Mouse (Mus musculus): ENCODE measurements around the gene Actg1. TPM values are rescaled to one million over a fixed set of nuclear protein-coding genes. Genes with fewer than 3 reads are reported as not detected.
A peak's percentile ranks its signal among the peaks of the same experiment; 100 is the strongest.
"Not testable (repeated sequence)": the region's sequence is repeated elsewhere in the genome, so short reads cannot be mapped to it uniquely, and the experiment has no call there.

The Actg1 gene
- polyA plus RNA-seq, 1 experiment from 2014 or later: 1,136 TPM

DNA sequence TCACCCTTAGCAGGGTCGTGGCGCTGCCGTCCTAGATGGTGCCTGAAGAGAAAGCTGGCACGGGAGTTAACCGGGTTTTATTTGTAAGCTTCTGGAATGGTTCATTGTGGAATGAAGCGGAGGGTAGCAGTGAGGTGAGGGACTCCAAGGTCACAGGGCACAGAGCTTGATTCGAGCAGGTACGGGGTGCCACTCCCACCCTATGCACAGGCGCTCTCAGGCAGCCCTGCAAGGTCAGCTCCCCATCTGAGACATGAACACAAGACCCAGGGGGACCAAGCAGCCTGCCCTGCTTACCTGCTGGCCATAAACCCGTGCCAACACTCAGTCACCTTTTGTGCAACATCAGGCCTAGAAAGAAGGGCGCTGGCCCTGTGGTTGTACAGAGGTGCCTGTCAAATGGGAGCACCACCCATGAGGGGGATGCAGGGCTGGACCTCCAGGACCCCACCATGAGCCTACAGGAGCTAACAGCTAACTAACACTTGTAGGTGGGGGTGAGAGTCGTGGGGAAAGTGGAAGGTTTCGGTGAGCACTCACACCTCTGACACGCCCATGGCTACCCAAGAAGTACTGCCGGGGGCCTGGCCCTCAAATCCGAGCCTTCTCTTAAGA lies 1.1 kb upstream of the Actg1 start:
- H3K4me2 ChIP-seq (ENCODE audit: low read length): peak overlapping the region; percentile 98
- 2% methylated on average over 16 of the region's 16 CpGs for WGBS
- H3K27me3 ChIP-seq (ENCODE audit: control insufficient read depth, insufficient read depth, low read length): no peaks in the 10 kb centered on the region
- H3K27ac ChIP-seq (replicated peaks in 1 of 2; ENCODE audit: control insufficient read depth in 1 of 2, insufficient read depth in 1 of 2, low read depth in 2 of 2, low read length in 2 of 2): peak overlapping the region; percentile 100
- no peak; the same call in 1 of the 2 replicates for ATAC-seq (ENCODE audit: insufficient number of reproducible peaks, insufficient read depth, low FRiP score, low read depth)
- no peaks in the 10 kb centered on the region for H3K9me3 ChIP-seq (ENCODE audit: control insufficient read depth, low read length)
- peak overlapping the region; percentile 100 for H3K9ac ChIP-seq (ENCODE audit: low read length)
- H3K4me1 ChIP-seq (ENCODE audit: control insufficient read depth in 2 of 2, insufficient read depth in 2 of 2, low read length in 2 of 2): peaks cover 32 to 39% of the 10 kb centered on the region in 2 experiments
- H3K36me3 ChIP-seq (ENCODE audit: control insufficient read depth, insufficient read depth, low read length): peaks cover 33% of the 10 kb centered on the region
- H3K4me3 ChIP-seq (ENCODE audit: control insufficient read depth in 1 of 2, insufficient read depth in 1 of 2, low read depth in 1 of 2, low read length in 2 of 2): peak overlapping the region; percentile 78 to 100

DNA sequence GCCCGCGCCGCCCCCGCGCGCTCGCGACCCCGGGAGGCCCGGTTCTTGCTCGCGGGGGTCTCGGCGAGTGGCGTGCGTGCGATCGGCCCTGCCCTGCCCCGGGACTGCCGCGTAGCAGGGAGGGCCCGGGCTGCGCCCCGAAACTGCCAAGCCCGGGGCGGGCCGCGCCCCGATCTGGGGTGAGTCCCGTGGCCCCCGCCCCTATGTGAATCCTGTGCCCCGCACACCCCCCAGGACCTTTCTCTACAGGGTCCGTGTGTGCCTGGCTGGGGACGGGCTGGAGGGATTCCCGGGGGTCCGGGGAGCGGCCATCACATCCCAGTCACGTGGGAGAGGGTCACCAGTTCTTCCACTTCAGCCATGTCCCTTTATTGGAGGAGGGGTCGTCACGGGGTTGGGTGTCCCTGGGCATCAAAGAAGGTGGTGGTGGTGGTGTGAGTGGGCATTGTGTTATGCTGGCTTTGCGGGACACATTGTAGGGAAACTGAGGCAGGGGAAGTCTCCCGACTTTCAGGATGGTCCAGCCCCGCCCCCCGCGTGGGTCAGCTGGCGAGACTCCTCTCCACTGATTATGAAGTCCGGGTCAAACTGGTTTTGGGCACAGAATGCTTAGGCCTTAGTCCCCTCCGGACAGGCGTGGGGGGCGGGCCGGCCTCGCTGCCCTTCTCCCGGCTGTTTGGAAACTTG lies 485 bp upstream of the Actg1 start:
- no peak; the same call in 1 of the 2 replicates for ATAC-seq (ENCODE audit: insufficient number of reproducible peaks, insufficient read depth, low FRiP score, low read depth)
- H3K27ac ChIP-seq (replicated peaks in 1 of 2; ENCODE audit: control insufficient read depth in 1 of 2, insufficient read depth in 1 of 2, low read depth in 2 of 2, low read length in 2 of 2): peak overlapping the region; percentile 100
- H3K4me3 ChIP-seq (ENCODE audit: control insufficient read depth in 1 of 2, insufficient read depth in 1 of 2, low read depth in 1 of 2, low read length in 2 of 2): peak overlapping the region; percentile 78 to 100
- H3K4me2 ChIP-seq (ENCODE audit: low read length): peak overlapping the region; percentile 98
- peaks cover 30 to 35% of the 10 kb centered on the region in 2 experiments for H3K4me1 ChIP-seq (ENCODE audit: control insufficient read depth in 2 of 2, insufficient read depth in 2 of 2, low read length in 2 of 2)
- peaks cover 34% of the 10 kb centered on the region for H3K36me3 ChIP-seq (ENCODE audit: control insufficient read depth, insufficient read depth, low read length)
- peak overlapping the region; percentile 100 for H3K9ac ChIP-seq (ENCODE audit: low read length)
- H3K27me3 ChIP-seq (ENCODE audit: control insufficient read depth, insufficient read depth, low read length): no peaks in the 10 kb centered on the region
- under 1% methylated on average over 50 of the region's 53 CpGs for WGBS
- no peaks in the 10 kb centered on the region for H3K9me3 ChIP-seq (ENCODE audit: control insufficient read depth, low read length)

DNA sequence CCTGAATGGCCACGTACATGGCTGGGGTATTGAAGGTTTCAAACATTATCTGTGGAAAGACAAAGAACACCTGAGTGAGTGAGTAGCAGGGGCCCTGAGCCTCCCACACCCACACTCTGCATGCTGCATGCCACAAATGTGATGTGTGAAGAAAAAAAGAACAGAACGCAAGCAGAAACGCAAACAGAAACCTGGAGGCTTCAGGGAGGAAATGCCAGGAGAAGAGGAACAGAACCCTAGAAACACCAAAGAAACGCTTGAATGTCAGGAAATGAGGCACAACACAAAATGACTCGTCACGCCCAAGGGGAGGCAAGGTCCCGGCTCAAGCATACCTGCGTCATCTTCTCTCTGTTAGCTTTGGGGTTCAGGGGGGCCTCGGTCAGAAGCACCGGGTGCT lies 1.0 kb downstream of the Actg1 start:
- no peaks in the 10 kb centered on the region for H3K27me3 ChIP-seq (ENCODE audit: control insufficient read depth, insufficient read depth, low read length)
- WGBS: 1% methylated on average over 10 of the region's 10 CpGs
- ATAC-seq (ENCODE audit: insufficient number of reproducible peaks, insufficient read depth, low FRiP score, low read depth): no peak
- H3K4me2 ChIP-seq (ENCODE audit: low read length): peak overlapping the region; percentile 63
- H3K36me3 ChIP-seq (ENCODE audit: control insufficient read depth, insufficient read depth, low read length): peaks cover 34% of the 10 kb centered on the region
- peak overlapping the region; percentile 97 to 100 for H3K4me3 ChIP-seq (ENCODE audit: control insufficient read depth in 1 of 2, insufficient read depth in 1 of 2, low read depth in 1 of 2, low read length in 2 of 2)
- peak overlapping the region; percentile 98 to 100 for H3K27ac ChIP-seq (replicated peaks in 1 of 2; ENCODE audit: control insufficient read depth in 1 of 2, insufficient read depth in 1 of 2, low read depth in 2 of 2, low read length in 2 of 2)
- H3K9me3 ChIP-seq (ENCODE audit: control insufficient read depth, low read length): no peaks in the 10 kb centered on the region
- H3K9ac ChIP-seq (ENCODE audit: low read length): peak overlapping the region; percentile 100
- H3K4me1 ChIP-seq (ENCODE audit: control insufficient read depth in 2 of 2, insufficient read depth in 2 of 2, low read length in 2 of 2): peaks cover 18 to 20% of the 10 kb centered on the region in 2 experiments

DNA sequence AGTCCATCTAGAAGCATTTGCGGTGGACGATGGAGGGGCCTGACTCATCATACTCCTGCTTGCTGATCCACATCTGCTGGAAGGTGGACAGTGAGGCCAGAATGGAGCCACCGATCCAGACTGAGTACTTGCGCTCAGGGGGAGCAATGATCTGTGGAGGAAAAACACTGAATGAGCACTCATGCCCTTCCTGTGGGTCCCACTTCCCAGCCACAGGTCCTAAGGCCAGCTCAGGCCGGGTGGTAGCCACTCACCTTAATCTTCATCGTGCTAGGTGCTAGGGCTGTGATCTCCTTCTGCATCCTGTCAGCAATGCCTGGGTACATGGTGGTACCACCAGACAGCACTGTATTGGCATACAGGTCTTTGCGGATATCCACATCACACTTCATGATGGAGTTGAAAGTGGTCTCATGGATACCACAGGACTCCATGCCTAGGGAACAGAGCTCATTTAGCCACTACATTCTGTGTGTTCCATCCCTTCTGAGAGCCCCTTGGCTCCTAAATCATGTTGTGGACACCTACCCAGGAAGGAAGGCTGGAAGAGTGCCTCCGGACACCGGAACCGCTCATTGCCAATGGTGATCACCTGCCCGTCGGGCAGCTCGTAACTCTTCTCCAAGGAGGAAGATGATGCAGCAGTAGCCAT lies 1.8 kb downstream of the Actg1 start:
- not testable (repeated sequence) for ATAC-seq (ENCODE audit: insufficient number of reproducible peaks, insufficient read depth, low FRiP score, low read depth); H3K27me3 ChIP-seq (ENCODE audit: control insufficient read depth, insufficient read depth, low read length); H3K9me3 ChIP-seq (ENCODE audit: control insufficient read depth, low read length)
- Histone ChIP-seq H3K4me1 (ENCODE audit: control insufficient read depth in 2 of 2, insufficient read depth in 2 of 2, low read length in 2 of 2) (peaks cover 12 to 13% of the 10 kb centered on the region in 2 experiments), H3K27ac (replicated peaks in 1 of 2; ENCODE audit: control insufficient read depth in 1 of 2, insufficient read depth in 1 of 2, low read depth in 2 of 2, low read length in 2 of 2) (peak overlapping the region; percentile 53 to 66), H3K4me2 (ENCODE audit: low read length) (peak overlapping the region; percentile 71), H3K4me3 (ENCODE audit: control insufficient read depth in 1 of 2, insufficient read depth in 1 of 2, low read depth in 1 of 2, low read length in 2 of 2) (peak overlapping the region; percentile 55 to 57), H3K9ac (ENCODE audit: low read length) (peak overlapping the region; percentile 83), H3K36me3 (ENCODE audit: control insufficient read depth, insufficient read depth, low read length) (peaks cover 27% of the 10 kb centered on the region)
- WGBS: 25% methylated on average over 10 of the region's 13 CpGs

DNA sequence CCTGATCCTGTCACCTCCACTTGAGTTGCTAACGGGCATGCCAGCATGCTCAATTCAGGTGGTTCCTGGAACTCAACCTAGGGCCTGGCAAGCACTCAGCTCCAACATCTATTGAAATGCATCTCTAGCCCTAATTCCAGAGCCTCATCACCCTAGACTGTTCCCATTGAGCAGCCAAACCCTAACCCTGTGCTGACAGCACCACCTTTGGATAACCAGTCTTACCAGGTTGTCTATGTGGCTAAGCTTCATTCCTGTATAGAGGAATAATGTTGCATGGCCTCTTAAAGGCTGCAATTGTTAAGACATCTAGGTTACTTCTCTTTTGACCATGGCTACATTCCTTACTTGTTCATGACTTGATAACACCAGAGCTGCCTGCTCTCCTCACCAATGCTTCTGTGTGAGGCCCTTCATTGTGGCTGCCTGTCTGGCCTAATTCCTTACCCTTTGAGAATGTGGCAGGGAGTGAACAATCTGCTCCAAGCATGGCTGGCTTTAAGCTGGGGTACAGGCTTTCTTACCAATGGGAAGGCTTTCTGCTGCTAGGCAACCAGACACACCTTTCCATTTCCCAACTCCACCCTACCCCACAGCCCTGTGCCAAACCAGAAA lies 3.2 kb downstream of the Actg1 start:
- Histone ChIP-seq H3K36me3 (ENCODE audit: control insufficient read depth, insufficient read depth, low read length) (peaks cover 24% of the 10 kb centered on the region), H3K4me3 (ENCODE audit: control insufficient read depth in 1 of 2, insufficient read depth in 1 of 2, low read depth in 1 of 2, low read length in 2 of 2) (peak overlapping the region; percentile 20 to 35), H3K9me3 (ENCODE audit: control insufficient read depth, low read length) (no peaks in the 10 kb centered on the region), H3K9ac (ENCODE audit: low read length) (peak overlapping the region; percentile 71), H3K27ac (replicated peaks in 1 of 2; ENCODE audit: control insufficient read depth in 1 of 2, insufficient read depth in 1 of 2, low read depth in 2 of 2, low read length in 2 of 2) (peak overlapping the region; percentile 12 to 48), H3K4me1 (ENCODE audit: control insufficient read depth in 2 of 2, insufficient read depth in 2 of 2, low read length in 2 of 2) (peaks cover 3 to 4% of the 10 kb centered on the region in 2 experiments; a peak in 1 of 4 replicates), H3K27me3 (ENCODE audit: control insufficient read depth, insufficient read depth, low read length) (no peaks in the 10 kb centered on the region), H3K4me2 (ENCODE audit: low read length) (peak overlapping the region; percentile 59)
- WGBS: 9% methylated on average over 1 of the region's 1 CpGs
- no peak for ATAC-seq (ENCODE audit: insufficient number of reproducible peaks, insufficient read depth, low FRiP score, low read depth)

DNA sequence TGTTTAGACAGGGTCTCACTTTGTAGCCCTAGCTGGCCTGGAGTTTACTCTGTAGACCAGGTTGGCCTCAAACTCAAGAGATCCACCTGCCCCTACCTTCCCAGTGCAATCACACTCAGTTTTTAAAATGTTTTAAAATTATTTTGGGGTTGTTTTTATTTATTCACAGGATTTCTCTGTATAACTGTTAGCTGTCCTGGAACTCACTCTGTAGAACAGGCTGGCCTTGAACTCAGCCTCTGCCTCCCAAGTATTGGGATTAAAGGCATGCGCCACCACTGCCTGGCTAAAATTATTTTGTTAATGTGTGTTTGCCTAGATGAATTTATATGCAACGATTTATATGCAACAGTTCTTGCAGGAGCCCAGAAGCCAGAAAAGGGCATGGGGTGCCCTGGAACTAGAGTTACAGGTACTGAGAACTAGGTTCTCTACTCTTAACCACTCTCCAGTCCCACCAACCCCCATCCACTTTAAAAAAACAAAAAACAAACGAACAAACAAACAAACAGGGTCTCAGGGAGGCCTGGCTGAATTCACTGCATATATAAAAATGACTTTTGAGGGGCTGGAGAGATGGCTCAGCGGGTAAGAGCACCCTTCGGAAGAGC lies 3.9 kb downstream of the Actg1 start:
- H3K36me3 ChIP-seq (ENCODE audit: control insufficient read depth, insufficient read depth, low read length): peaks cover 24% of the 10 kb centered on the region
- peak overlapping the region; percentile 0 to 48; a peak in 3 of 4 replicates for H3K27ac ChIP-seq (replicated peaks in 1 of 2; ENCODE audit: control insufficient read depth in 1 of 2, insufficient read depth in 1 of 2, low read depth in 2 of 2, low read length in 2 of 2)
- peaks cover under 1 to 3% of the 10 kb centered on the region in 2 experiments; a peak in 1 of 4 replicates for H3K4me1 ChIP-seq (ENCODE audit: control insufficient read depth in 2 of 2, insufficient read depth in 2 of 2, low read length in 2 of 2)
- H3K27me3 ChIP-seq (ENCODE audit: control insufficient read depth, insufficient read depth, low read length): no peaks in the 10 kb centered on the region
- peak overlapping the region; percentile 71; the same call in 1 of the 2 replicates for H3K9ac ChIP-seq (ENCODE audit: low read length)
- H3K4me3 ChIP-seq (ENCODE audit: control insufficient read depth in 1 of 2, insufficient read depth in 1 of 2, low read depth in 1 of 2, low read length in 2 of 2): no peak overlapping the region; a peak in 1 of 4 replicates
- 41% methylated on average over 5 of the region's 5 CpGs for WGBS
- H3K9me3 ChIP-seq (ENCODE audit: control insufficient read depth, low read length): no peaks in the 10 kb centered on the region
- no peak overlapping the region for H3K4me2 ChIP-seq (ENCODE audit: low read length)
- no peak for ATAC-seq (ENCODE audit: insufficient number of reproducible peaks, insufficient read depth, low FRiP score, low read depth)

Measured in heart, embryonic 14.5 days (tissue).